ENCODE assay signal across 17 mouse cellular contexts in the genomic region with DNA sequence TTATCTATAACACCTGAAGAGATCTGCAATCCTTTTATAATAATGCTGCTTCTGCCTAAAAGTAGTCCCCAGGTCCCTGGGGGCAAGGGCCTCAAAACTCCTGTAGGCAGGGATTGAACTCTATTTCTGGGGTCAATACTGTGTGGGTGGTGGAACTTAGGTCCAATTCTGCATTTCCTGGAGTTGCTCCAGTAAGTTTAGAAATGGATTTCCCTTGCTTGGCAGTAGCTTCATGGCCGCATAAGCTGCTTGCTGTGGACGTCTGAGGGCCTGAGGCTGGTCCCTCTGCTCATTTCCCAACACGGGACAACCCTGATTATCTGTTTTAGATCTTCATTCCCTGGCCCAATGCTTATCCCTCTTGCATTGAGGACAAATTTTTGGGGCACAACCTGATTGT.
"Had no signal": no experiment of that assay in that cellular context is flagged by ENCODE, and none has a peak within 500 bp of the region (broad histone marks: within the 10 kb centered on the region; RNA-seq: fewer than 3 reads in every experiment).

No protein-coding gene starts in this region.

- H3K9ac ChIP-seq: liver, embryonic 15.5 days; lung, embryonic 14.5 days; midbrain, embryonic 12.5 days; neural tube, embryonic 13.5 days; neural tube, embryonic 15.5 days; stomach, embryonic 15.5 days had no signal

- H3K36me3 ChIP-seq: liver, embryonic 15.5 days; midbrain, embryonic 10.5 days; midbrain, embryonic 12.5 days; neural tube, embryonic 13.5 days; neural tube, embryonic 15.5 days; stomach, embryonic 15.5 days had no signal

- H3K4me3 ChIP-seq: liver, embryonic 15.5 days; midbrain, embryonic 10.5 days; midbrain, embryonic 12.5 days; myocyte; neural tube, embryonic 13.5 days; neural tube, embryonic 15.5 days; stomach, embryonic 15.5 days had no signal

- H3K4me1 ChIP-seq: liver, embryonic 15.5 days; neural tube, embryonic 15.5 days; stomach, embryonic 15.5 days had no signal

- DNase-seq: lung, adult 18-20 months; lung, embryonic 14.5 days; lung, postnatal 10 days; lung, postnatal 4 days; midbrain, embryonic 14.5 days; thymus, adult 2 months; thymus, postnatal 25 days; thymus, postnatal 4 days had no signal

- ATAC-seq: midbrain, embryonic 16.5 days had no signal

- H3K27ac ChIP-seq: liver, embryonic 15.5 days; midbrain, embryonic 10.5 days; midbrain, embryonic 12.5 days; neural tube, embryonic 13.5 days; neural tube, embryonic 15.5 days; stomach, embryonic 15.5 days; stomach, postnatal 0 days had no signal

- H3K4me2 ChIP-seq: liver, embryonic 15.5 days; lung, embryonic 14.5 days; midbrain, embryonic 12.5 days; neural tube, embryonic 13.5 days; neural tube, embryonic 15.5 days; stomach, embryonic 15.5 days had no signal

- H3K9me3 ChIP-seq: liver, embryonic 15.5 days; midbrain, embryonic 10.5 days; midbrain, embryonic 12.5 days; neural tube, embryonic 13.5 days; neural tube, embryonic 15.5 days; stomach, embryonic 15.5 days had no signal

- H3K27me3 ChIP-seq: midbrain, embryonic 12.5 days; neural tube, embryonic 13.5 days; neural tube, embryonic 15.5 days; stomach, embryonic 15.5 days had no signal
